Mouse (Mus musculus) G1E-ER4 (cell line): ENCODE measurements around the gene Upk2. TPM values are rescaled to one million over a fixed set of nuclear protein-coding genes. Genes with fewer than 3 reads are reported as not detected.

Source experiments
- GATA1 ChIP-seq: IDR thresholded peaks from one replicate; pipeline ENCODE4 v1.8.0; 2012; ENCODE audit warnings: low read length, inconsistent platforms
- polyA plus RNA-seq: library from polyadenylated mRNA; stranded (reverse); fragments of >175 nt; gene quantifications from 2 replicates; pipeline ENCODE4 v1.2.3, GENCODE M21; 2012

The Upk2 gene
- polyA plus RNA-seq, 1 experiment: not detected

DNA sequence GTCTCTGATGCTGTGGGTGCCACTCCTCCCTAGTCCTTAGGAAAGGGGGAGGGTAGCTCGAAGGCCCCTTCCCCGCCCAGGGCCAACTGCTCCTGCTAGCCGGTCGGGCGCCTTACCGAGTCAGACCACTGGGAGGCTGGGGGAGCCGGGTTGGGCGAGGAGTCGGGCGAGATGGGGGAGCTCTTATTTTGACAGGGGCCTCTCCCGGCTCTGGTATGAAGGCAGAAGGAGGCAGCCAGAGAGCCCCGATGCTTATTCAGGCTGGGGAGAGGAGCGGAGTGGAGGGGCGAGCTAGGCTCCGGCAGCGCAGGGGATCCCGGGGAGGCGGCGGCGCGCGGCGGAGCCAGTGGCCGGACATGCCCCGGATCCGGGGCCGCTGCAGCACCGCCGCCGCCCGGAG lies 27.8 kb upstream of the Upk2 start, which contains the start of gene Bcl9l:
Gene Bcl9l, plus strand, starts transcription at position 274 of the 400 bp plus-strand sequence.
- no peak for TF ChIP-seq GATA1

DNA sequence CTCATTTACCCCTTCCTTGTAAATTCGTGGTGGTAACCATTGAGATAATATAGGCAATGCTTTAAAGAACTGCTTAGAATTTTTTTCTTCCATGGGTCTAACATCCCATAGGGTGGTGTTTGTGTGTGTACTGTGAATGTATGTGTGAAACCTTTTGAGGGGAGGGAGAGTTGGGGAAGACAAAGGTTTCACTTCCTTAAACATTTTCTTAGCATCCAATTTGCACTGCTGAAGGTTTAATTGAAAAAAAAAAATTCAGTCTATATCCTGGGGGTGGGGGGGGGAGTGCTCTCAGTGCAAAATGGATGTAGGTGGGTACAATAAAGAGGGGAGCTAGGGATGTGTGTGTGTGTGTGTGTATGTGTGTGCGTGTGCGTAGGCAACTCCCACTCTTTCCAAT lies 27.3 kb upstream of the Upk2 start:
- no peak for TF ChIP-seq GATA1

DNA sequence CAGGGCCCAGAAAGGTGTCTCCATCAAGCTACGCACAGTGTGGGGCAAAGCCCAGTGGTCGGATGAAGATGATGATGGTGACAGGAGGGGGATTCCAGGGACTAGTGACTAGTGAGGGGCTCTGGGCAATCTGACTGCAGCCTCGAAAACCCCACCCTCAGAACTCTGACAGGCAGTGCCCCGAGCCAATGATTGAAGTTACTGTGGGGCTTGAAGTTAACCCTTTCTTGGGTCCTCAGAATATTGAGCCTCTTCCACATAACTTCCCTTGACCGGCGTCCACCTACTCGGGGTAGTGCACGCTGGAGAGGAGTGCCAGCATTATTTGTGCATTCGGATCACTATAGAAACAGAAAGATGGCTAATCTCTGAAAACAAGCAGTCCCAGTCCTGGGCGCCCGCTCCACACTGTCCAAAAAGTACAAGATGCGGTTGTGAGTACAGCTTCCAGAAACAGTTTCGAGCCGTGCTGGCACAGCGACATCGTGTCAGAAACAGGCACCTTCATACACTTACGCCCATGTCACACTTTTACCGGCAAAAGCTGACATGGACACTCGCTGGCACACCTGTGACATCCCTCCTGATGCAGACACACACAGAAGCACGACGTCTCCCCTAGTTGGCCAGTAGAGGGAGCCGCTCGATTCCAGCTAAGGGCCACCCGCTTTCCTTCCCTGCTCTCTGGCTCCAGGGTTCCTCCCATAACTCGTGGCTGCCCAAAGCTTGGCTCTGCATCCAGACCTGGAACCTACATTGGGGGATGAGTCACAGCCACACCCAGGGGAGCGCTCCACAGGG lies 25.1 kb upstream of the Upk2 start:
- TF ChIP-seq GATA1: no peak

DNA sequence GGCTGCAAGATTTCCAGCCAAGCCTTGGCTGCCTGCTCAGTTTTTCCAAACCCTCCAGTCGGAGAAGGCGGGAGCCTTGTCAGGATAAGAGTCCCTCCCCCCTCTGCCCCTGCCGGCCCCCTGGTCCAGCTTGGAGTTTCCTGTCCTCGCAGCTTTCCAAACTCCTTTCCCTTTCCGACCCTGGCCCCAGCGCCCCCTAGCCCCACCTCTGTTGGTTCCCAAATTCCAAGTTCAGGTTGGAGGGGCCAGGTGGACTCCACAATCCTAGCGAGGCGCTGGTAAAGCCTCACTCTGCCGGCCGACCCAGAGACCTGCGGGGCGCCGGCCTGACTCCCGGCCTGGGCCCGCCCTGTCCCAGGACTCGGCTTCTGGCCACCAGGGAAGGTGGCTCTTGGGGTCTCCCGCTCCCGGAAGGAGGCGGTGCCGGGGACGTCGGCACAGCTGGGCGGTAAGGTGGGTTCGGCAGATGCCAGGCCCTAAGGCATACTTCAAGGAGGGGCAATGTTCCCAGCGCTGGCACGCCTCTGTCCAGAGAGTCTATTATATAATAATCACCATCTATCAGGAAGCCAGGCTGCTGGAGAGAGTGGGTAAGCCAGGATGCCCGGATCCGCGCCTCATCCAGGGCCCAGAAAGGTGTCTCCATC lies 24.3 kb upstream of the Upk2 start:
- no peak for TF ChIP-seq GATA1

DNA sequence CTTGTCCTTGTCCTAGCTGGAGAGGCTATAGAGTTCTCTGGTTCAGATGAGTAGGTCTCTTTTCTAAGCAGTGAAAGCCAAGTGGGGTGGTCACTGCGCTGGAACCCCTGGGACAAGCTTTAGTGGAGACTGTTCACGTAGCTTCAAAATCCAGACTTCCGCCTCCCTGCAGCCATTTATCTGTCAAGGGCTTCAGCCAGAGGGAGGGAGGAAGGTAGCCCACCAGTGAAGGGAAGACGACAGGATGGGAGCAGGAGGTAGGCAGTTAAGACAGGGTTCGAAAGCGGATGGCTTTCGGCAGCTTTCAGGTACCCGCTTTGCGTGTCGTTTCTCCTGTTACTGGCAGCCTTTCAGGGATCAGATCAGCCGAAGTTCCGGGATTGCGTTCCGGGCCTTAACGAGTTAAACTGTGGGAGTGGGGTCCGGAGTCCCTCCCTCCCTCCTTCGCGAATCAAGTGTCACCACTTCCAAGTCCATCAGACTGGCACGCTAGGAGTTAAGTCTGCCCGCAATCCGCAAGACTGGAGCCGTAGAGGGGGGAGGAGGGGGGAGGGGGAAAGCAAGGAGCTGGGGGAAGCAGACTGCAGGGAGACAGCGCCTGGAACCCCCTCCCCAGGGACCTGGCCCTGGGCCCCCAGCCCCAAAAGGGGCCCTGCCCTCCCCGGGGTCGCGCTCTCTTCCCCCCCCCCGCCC lies 23.6 kb upstream of the Upk2 start:
- no peak for TF ChIP-seq GATA1

DNA sequence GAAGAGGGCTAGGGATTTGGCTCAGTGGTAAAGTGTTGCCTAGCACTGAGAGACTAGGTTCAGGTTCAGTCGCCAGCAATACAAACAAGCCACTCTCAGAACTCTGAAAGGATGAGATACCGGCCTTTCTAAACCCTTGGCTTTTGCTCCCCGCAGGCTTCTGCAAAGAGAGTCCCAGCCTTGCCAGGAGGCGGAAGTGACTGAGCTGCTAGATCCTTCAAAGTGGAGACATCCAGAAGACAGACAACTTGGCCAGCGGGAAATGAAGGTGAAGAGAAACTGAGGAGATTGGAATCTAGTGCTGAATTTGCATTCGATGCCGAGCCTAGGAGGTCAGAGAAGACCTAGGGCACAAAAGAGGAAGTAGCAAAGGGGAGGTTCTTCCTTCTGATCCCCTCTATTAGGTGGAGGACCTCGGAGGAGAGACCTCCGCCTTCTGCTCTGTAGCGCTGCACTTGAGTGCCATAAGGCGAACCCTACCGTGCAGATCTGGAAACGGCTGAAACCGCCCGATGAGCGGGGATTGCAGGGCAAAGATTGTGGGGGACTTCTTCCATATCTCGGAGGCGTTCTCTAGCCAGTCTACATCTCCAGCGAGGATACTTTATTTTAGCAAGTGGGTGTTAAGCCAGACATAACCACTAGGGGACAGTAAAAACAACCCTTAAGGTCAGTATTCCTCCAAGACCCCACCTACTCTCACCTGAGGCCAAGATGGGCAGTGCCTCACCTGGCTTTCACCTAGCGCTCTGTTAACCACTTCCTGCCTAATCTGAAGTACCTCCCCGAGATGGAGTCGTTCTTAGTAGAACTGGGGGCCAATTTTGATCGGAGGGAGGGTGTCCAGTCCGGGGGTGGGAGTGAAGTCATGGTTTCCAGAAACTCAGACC lies 22.8 kb upstream of the Upk2 start:
- TF ChIP-seq GATA1: no peak

DNA sequence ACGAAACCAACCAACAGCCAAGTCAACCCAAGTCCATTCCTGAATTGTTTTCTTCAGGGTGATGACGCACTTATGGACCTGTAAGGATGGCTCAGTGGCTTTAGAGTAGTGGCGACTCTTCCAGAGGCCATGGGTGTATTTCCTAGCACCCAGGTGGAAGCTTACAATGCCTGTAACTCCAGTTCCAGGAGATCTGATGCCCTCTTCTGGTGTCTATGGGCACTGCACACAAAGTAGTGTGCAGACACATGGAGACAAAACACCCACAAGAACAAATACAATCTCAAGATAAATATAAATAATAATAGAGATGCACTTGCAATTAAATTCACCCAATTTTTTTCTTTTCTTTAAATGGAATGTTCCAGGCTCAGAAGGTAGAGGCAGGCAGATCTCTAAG lies 21.2 kb upstream of the Upk2 start:
- no peak for TF ChIP-seq GATA1

DNA sequence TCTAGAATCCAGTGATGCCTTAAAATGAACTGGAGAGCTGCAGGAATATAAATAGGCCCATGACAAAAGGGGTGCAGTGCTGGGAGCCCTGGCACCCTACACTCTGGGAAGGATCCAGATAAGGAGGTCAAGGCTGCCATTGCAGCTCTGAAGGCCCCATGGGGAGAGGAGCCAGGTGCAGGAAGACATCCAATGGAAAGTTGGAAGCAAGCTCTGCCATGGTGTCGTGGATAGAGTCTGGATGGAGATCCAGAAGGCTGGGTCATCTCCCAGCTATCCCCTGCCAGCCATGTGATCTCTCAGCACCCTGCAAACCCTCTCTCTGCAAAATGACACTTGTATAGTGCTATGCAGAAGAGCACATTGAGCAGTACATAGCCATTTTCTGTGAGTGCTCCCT lies 19.6 kb upstream of the Upk2 start:
- TF ChIP-seq GATA1: no peak

DNA sequence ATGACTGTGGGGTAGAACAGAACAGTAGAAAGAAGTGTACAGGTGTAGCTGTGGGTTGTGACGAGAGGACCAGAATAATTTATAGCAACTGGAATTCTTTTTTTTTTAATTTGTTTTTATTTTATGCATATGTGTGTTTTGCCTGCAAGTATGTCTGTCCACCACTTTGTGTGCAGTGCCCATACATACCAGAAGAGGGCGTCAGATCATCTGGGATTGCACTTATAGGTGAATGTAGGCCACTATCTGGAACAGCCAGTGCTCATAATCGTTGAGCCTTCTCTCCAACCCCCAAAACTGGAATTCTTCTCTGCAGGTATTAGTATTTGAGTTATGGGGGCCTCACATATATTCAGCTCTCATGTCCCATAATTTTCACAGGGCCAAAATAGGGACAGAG lies 18.4 kb upstream of the Upk2 start:
- no peak for TF ChIP-seq GATA1

DNA sequence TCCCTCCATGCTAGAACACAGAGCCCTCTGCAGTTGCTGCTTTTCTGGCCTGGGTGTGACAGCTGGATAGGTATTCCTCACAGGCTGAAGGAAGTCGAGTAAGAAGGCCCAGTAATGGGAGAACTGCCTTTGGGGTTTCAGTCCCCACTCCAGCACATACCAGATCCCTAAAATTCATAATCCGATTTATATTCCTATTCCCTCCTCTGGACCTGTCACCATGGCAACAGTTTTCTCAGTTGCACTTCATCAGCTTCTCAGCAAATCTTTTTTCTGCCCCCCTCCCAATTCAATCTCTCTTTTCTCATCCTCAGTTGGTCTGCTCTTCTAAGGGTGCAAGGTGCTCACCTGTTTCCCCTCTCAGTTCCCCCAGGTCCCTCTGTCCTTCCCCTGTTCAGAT lies 14.0 kb upstream of the Upk2 start:
- no peak for TF ChIP-seq GATA1

DNA sequence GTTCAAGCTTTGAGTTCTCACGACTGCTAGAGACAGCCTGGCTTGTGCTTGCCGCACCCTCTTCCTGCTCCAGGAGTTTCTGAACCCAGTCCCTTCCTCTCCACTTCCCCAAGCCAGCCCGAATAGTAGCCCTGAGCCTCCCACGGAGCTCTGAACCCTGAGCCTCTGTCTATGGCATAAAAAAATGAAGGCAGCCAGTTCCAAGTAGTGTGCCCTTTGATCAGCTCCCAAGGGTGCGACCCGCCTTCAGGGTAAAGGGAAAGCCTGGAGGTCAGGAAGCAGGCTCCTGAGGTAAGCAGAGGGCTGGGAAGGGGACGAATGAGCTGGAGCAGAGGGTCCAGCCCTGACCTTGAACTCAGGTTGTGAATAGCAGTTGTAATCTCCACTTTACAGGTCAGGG lies 13.4 kb upstream of the Upk2 start:
- TF ChIP-seq GATA1: no peak

DNA sequence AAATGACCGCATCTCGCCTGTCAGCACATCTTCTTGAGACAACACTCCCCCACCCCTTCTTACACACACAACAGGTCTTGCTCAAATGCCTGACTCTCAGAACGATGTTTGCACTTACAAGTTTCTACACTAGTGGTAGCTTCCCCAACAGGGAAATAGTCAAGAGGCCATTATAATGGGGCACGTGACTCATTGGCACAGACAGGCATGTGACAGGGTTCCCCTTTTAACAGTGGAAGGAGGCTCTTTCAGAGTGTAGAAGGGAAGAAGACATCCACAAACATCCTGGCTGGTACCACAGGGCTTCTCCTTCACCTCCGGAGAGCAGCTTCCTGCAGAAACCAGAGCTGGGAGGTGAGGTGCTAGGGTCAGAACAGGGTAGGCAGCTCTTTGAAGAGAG lies 7.2 kb upstream of the Upk2 start:
- no peak for TF ChIP-seq GATA1

DNA sequence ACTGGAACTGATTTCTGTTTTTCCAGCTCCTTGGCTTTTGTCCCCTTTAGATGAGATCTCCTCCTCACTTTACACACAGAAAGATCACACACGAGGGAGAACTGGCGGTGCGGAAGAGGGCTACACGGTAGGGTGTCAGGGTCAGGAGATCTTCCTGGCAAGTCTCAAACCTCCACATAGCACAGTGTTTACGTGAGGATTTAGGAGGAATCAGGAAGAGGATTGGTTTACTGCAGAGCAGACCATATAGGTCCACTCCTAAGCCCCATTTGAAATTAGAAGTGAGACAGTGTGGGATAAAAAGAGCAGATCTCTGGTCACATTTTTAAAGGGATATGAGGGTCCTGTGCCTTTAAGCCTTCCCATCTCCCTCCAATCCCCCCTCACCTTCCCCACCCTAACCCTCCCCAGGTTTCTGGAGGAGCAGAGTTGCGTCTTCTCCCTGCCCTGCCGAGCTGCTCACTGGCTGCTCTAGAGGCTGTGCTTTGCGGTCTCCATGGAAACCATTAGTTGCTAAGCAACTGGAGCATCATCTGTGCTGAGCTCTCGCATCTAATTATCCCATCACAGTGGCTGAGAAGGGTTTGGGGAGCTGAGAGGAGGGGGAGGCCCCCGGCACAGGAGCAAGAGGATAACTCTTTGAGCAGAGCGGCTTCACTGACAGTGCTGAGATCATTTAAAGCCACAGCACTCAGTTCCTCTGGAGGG lies 2.4 kb upstream of the Upk2 start:
- TF ChIP-seq GATA1: no peak

DNA sequence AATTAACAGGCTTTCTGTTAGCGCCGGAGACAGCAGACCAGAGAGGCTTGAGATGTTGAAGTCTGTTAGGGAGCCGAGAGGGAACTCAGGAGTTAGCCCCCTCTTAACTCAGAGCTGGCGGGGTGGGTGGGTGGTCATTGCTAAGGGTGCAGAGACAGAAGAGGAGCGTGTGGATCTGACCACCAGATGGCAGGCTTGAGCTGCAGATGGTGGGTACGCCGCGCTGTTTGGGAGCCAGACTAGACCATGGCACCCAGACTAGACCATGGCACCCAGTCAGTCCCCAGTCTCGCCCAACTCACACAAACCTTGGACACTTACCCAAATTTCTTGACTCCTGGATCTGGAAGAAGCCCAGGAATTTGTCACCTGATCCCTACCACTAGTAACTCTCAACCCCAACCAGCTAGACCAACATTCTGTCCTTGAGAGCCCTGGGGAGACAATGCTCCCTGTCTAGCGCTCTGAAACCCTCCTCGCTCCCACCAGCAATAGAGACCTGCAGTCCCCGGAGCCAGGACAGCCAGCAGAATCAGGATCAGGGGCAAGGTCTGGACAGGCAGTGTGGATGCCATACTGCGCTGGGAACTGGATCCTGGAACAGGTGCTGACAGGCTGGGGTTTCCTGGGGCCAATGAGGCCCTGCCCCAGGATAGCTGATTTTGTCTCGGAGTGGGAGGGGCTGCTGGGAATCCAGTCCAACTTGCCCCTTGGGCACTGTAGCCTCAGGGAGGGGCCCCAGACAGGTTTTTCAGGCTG lies 465 bp downstream of the Upk2 start:
- TF ChIP-seq GATA1: no peak
